Mouse (Mus musculus) cortical plate, adult 2 months (tissue): ENCODE data around the gene Meis1.

Experiments used
- CTCF ChIP-seq: fragments of 200-500 bp; IDR thresholded peaks from 2 replicates; pipeline ENCODE4 v1.5.1; 2011; ENCODE audit warnings: mild to moderate bottlenecking, control low read depth, low read length; ENCODE audit not compliant: insufficient read depth; ENCODE audit errors: extremely low read depth
- POLR2A ChIP-seq: fragments of 200-500 bp; IDR thresholded peaks from 2 replicates; pipeline ENCODE4 v1.6.1; 2011; ENCODE audit warnings: mild to moderate bottlenecking, low read length, control low read depth; ENCODE audit not compliant: insufficient read depth; ENCODE audit errors: extremely low read depth

GRCm38 (mm10) chr11:19019204-19020171 is 703 bp upstream of the Meis1 start:
- TF ChIP-seq CTCF (no peak), POLR2A (no peak)
